Mouse (Mus musculus) G1E (cell line): Measurements from ENCODE around the gene Tmem219.

Experiments
- CTCF ChIP-seq: IDR thresholded peaks from 2 replicates; pipeline ENCODE4 v1.5.1; 2012; ENCODE audit warnings: low read depth, low read length, inconsistent platforms, mixed read lengths
- GATA2 ChIP-seq: IDR thresholded peaks from 2 replicates; pipeline ENCODE4 v1.6.1; 2012; ENCODE audit warnings: low read depth, low read length, inconsistent platforms, borderline replicate concordance

DNA sequence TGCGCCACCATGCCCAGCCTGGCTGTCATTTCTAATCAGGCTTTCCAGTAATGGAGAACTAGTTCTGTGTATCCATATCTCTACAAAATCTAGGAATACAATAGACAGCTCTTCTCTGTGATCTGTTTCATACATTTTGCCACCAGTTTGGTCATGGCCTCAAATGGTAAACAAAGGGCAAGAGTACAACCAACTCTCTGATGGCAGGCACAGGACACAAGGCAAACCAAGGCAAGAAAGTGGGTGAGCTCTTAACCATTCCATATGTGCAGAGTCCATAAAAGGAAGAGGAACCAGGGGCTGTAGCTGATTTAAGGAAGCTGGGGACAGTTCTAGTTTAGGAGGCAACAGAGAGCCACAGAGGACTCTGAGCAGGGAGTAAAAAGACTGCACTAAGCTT lies 45.5 kb downstream of the Tmem219 start:
- TF ChIP-seq CTCF (no peak), GATA2 (no peak)
